Mouse (Mus musculus) left cerebral cortex, adult 8-10 months (tissue): ENCODE results near the gene 1700102P08Rik. TPM values are rescaled to one million over a fixed set of nuclear protein-coding genes. Genes with fewer than 3 reads are reported as not detected.

ENCODE experiments used
- DNase-seq, 2 experiments: peaks; one replicate each; pipeline ENCODE4 v3.0.0; 2022; ENCODE audit warnings: low spot score in 2 of 2
- total RNA-seq, 4 experiments: library from RNA; stranded (reverse); gene quantifications; 2 replicates each; pipeline ENCODE4 v1.2.4; 2022

Gene 1700102P08Rik
- total RNA-seq, 4 experiments from 2014 or later, result 0.81 to 2.0 (median 1.8) TPM

GRCm38 (mm10) chr9:108409535-108409934, 16.9 kb downstream of the 1700102P08Rik start:
- no peak for DNase-seq

- peak in 1 of 2 experiments; percentile 85 for DNase-seq
Observed at GRCm38 (mm10) chr9:108411381-108411942, 18.9 kb downstream of the 1700102P08Rik start.

GRCm38 (mm10) chr9:108412221-108412620, 19.6 kb downstream of the 1700102P08Rik start:
- no peak for DNase-seq

GRCm38 (mm10) chr9:108428384-108428783, 35.8 kb downstream of the 1700102P08Rik start, which contains the start of gene Ccdc36:
Gene Ccdc36 (minus strand): TSS chr9:108428484.
- DNase-seq, result no peak

GRCm38 (mm10) chr9:108431431-108432067, 38.9 kb downstream of the 1700102P08Rik start:
- DNase-seq, result no peak

- DNase-seq, result no peak
Observed at GRCm38 (mm10) chr9:108436182-108436581, 43.6 kb downstream of the 1700102P08Rik start, which contains the start of gene BC048562. Gene BC048562 (plus strand): TSS chr9:108436482.

GRCm38 (mm10) chr9:108439176-108439575, 46.6 kb downstream of the 1700102P08Rik start:
- peak in 1 of 2 experiments; percentile 32 for DNase-seq

GRCm38 (mm10) chr9:108440485-108440884, 47.9 kb downstream of the 1700102P08Rik start:
- peak in 1 of 2 experiments; percentile 56 for DNase-seq

- DNase-seq, result peak in 1 of 2 experiments; percentile 63
Observed at GRCm38 (mm10) chr9:108441236-108441919, 48.8 kb downstream of the 1700102P08Rik start.

- DNase-seq, result no peak
Observed at GRCm38 (mm10) chr9:108445125-108445524, 52.5 kb downstream of the 1700102P08Rik start.

GRCm38 (mm10) chr9:108449860-108450259, 57.3 kb downstream of the 1700102P08Rik start:
- DNase-seq, result peak in 1 of 2 experiments; percentile 64

- DNase-seq, result peak in 1 of 2 experiments; percentile 80
Observed at GRCm38 (mm10) chr9:108450292-108451169, 57.9 kb downstream of the 1700102P08Rik start.

GRCm38 (mm10) chr9:108451170-108451493, 58.5 kb downstream of the 1700102P08Rik start:
- DNase-seq, result no peak

- no peak for DNase-seq
Observed at GRCm38 (mm10) chr9:108451519-108452160, 59.0 kb downstream of the 1700102P08Rik start.

GRCm38 (mm10) chr9:108452291-108452906, 59.8 kb downstream of the 1700102P08Rik start:
- peak; percentile 69 to 76 for DNase-seq

- DNase-seq, result no peak
Observed at GRCm38 (mm10) chr9:108452911-108453310, 60.3 kb downstream of the 1700102P08Rik start.

GRCm38 (mm10) chr9:108453458-108453857, 60.9 kb downstream of the 1700102P08Rik start:
- DNase-seq, result no peak

- no peak for DNase-seq
Observed at GRCm38 (mm10) chr9:108454429-108454828, 61.8 kb downstream of the 1700102P08Rik start.

- no peak for DNase-seq
Observed at GRCm38 (mm10) chr9:108455747-108456571, 63.4 kb downstream of the 1700102P08Rik start.
